Mouse (Mus musculus) neural tube, embryonic 14.5 days (tissue): ENCODE measurements at regions not wholly inside any gene's neighbourhood (a gene's known extent, or its start where the extent isn't known, plus 50 kb on each side); places are given as distances from the start of the nearest gene placed in this dataset.

ENCODE experiments used
- ATAC-seq: fragments of 200-750 bp; cut with Nextera tagmentation; 2 replicates; pipeline ENCODE4 v1.8.0; 2017; ENCODE audit warnings: low read depth, mild to moderate bottlenecking, moderate TSS enrichment, moderate library complexity
- H3K27ac ChIP-seq: fragments of 300-500 bp; sonication (generic); 2 replicates; pipeline ENCODE4 v1.5.1; 2014; ENCODE audit warnings: low read depth, mild to moderate bottlenecking, control low read depth, low read length, moderate library complexity, mixed read lengths
- H3K27me3 ChIP-seq: fragments of 300-500 bp; sonication (generic); 2 replicates; pipeline ENCODE4 v1.6.1; 2014; ENCODE audit warnings: low read length; ENCODE audit not compliant: control insufficient read depth, insufficient read depth
- H3K36me3 ChIP-seq: fragments of 300-500 bp; sonication (generic); 2 replicates; pipeline ENCODE4 v1.6.1; 2014; ENCODE audit warnings: low read length, mixed read lengths; ENCODE audit not compliant: control insufficient read depth, insufficient read depth
- H3K4me1 ChIP-seq: fragments of 300-500 bp; sonication (generic); 2 replicates; pipeline ENCODE4 v1.6.1; 2014; ENCODE audit warnings: low read length; ENCODE audit not compliant: control insufficient read depth, insufficient read depth
- H3K4me2 ChIP-seq: fragments of 300-500 bp; sonication (generic); 2 replicates; pipeline ENCODE4 v1.6.1; 2014; ENCODE audit warnings: mild to moderate bottlenecking, low read depth, low read length, control low read depth
- H3K4me3 ChIP-seq: fragments of 300-500 bp; sonication (generic); 2 replicates; pipeline ENCODE4 v1.5.1; 2014; ENCODE audit warnings: low read depth, low read length, control low read depth, mixed read lengths
- H3K9ac ChIP-seq: fragments of 300-500 bp; sonication (generic); replicated peaks from 2 replicates; pipeline ENCODE4 v1.6.1; 2014; ENCODE audit warnings: low read depth, mild to moderate bottlenecking, control low read depth, low read length, mixed read lengths
- H3K9me3 ChIP-seq: fragments of 300-500 bp; sonication (generic); 2 replicates; pipeline ENCODE4 v1.6.1; 2016; ENCODE audit warnings: low read length; ENCODE audit not compliant: control insufficient read depth
- WGBS: fragments of 180-500 bp; shearing (Covaris S2); extraction: QIAGEN DNeasy Blood & Tissue Kit; methylation state at CpG from one replicate; pipeline ENCODE4 v1.1.7; 2014; 5-methylcytosine and 5-hydroxymethylcytosine counted together

GRCm38 (mm10) chr4:73467982-73468565 is 63.2 kb upstream of the Gm11487 start:
- no peak overlapping the region for H3K9ac ChIP-seq

More at GRCm38 (mm10) chr4:73467982-73468565, 63.2 kb upstream of the Gm11487 start:
- Histone ChIP-seq H3K4me2 (no peak overlapping the region), H3K4me3 (no peak overlapping the region), H3K27ac (no peak overlapping the region), H3K9me3 (no peaks in the 10 kb centered on the region), H3K36me3 (no peaks in the 10 kb centered on the region), H3K4me1 (no peaks in the 10 kb centered on the region), H3K27me3 (no peaks in the 10 kb centered on the region)
- WGBS, result 91% methylated on average over 1 of the region's 1 CpGs
- no peak for ATAC-seq
